ENCODE assay signal across 7 mouse cellular contexts in genomic region chr11:51584431-51585248, GRCm38 (mm10). TPM values are rescaled to one million over a fixed set of nuclear protein-coding genes. Genes with fewer than 3 reads are reported as not detected.
DNase-seq lines count a peak whose midpoint lies in the region; ATAC-seq lines count a peak whose summit lies in the region.

Gene Phykpl (plus strand): TSS chr11:51584757.

- 0% methylated on average over 59 of the region's 59 CpGs for WGBS in embryonic facial prominence, embryonic 12.5 days
- under 1% methylated on average over 59 of the region's 59 CpGs for WGBS in limb, embryonic 11.5 days
- under 1% methylated on average over 59 of the region's 59 CpGs for WGBS in midbrain, embryonic 14.5 days

- H3K36me3 ChIP-seq in embryonic facial prominence, embryonic 12.5 days, result peaks cover 39% of the 10 kb centered on the region
- peaks cover 15% of the 10 kb centered on the region for H3K36me3 ChIP-seq in limb, embryonic 11.5 days (ENCODE audit: control insufficient read depth, insufficient read depth, low read length)
- H3K36me3 ChIP-seq in midbrain, embryonic 14.5 days (ENCODE audit: control insufficient read depth, insufficient read depth, low read length), result peaks cover 40% of the 10 kb centered on the region

- peak; percentile 97 for DNase-seq in adrenal gland, postnatal 25 days
- DNase-seq in heart, adult 11 months, result peak; percentile 100
- DNase-seq in kidney, adult 18-20 months, result peak; percentile 99
- DNase-seq in limb, embryonic 11.5 days (ENCODE audit: low spot score), result peak; percentile 99
- peak; percentile 98 for DNase-seq in midbrain, embryonic 14.5 days
- peak; percentile 94 to 97 for DNase-seq in spleen, adult 18-20 months

- peak within 1 kb of the TSS; percentile 82 for H3K4me2 ChIP-seq in embryonic facial prominence, embryonic 12.5 days (replicated peaks)
- H3K4me2 ChIP-seq in limb, embryonic 11.5 days (ENCODE audit: low read depth, severe bottlenecking), result peak within 1 kb of the TSS; percentile 86
- H3K4me2 ChIP-seq in midbrain, embryonic 14.5 days (ENCODE audit: low read length), result peak within 1 kb of the TSS; percentile 88

- peak; percentile 85 for ATAC-seq in embryonic facial prominence, embryonic 12.5 days (ENCODE audit: insufficient number of reproducible peaks, insufficient read depth, low FRiP score, low TSS enrichment)
- ATAC-seq in limb, embryonic 11.5 days (ENCODE audit: insufficient number of reproducible peaks, low FRiP score, low TSS enrichment, low read depth), result peak; percentile 89
- ATAC-seq in midbrain, embryonic 14.5 days (ENCODE audit: low FRiP score, low TSS enrichment), result peak; percentile 94

- peaks cover 14% of the 10 kb centered on the region for H3K4me1 ChIP-seq in embryonic facial prominence, embryonic 12.5 days
- H3K4me1 ChIP-seq in limb, embryonic 11.5 days (ENCODE audit: control insufficient read depth, insufficient read depth, low read length), result peaks cover 11% of the 10 kb centered on the region
- peaks cover 16% of the 10 kb centered on the region for H3K4me1 ChIP-seq in midbrain, embryonic 14.5 days (ENCODE audit: control insufficient read depth, insufficient read depth, low read length)

- no peaks in the 10 kb centered on the region for H3K27me3 ChIP-seq in embryonic facial prominence, embryonic 12.5 days
- no peaks in the 10 kb centered on the region for H3K27me3 ChIP-seq in limb, embryonic 11.5 days (ENCODE audit: control insufficient read depth, insufficient read depth, low read length)
- H3K27me3 ChIP-seq in midbrain, embryonic 14.5 days (ENCODE audit: control insufficient read depth, insufficient read depth, low read length), result no peaks in the 10 kb centered on the region

- peak within 1 kb of the TSS; percentile 94 for H3K27ac ChIP-seq in embryonic facial prominence, embryonic 12.5 days
- peak within 1 kb of the TSS; percentile 85 for H3K27ac ChIP-seq in limb, embryonic 11.5 days (replicated peaks; ENCODE audit: low read depth, low read length)
- H3K27ac ChIP-seq in midbrain, embryonic 14.5 days (replicated peaks; ENCODE audit: low read depth, low read length), result peak within 1 kb of the TSS; percentile 91

- peak within 1 kb of the TSS; percentile 60 for H3K4me3 ChIP-seq in embryonic facial prominence, embryonic 12.5 days
- H3K4me3 ChIP-seq in limb, embryonic 11.5 days (ENCODE audit: low read depth, low read length), result peak within 1 kb of the TSS; percentile 58
- peak within 1 kb of the TSS; percentile 59 for H3K4me3 ChIP-seq in midbrain, embryonic 14.5 days (replicated peaks; ENCODE audit: low read depth, low read length)

- no peaks in the 10 kb centered on the region for H3K9me3 ChIP-seq in embryonic facial prominence, embryonic 12.5 days
- H3K9me3 ChIP-seq in limb, embryonic 11.5 days (ENCODE audit: control insufficient read depth, low read length), result no peaks in the 10 kb centered on the region
- no peaks in the 10 kb centered on the region for H3K9me3 ChIP-seq in midbrain, embryonic 14.5 days (ENCODE audit: control insufficient read depth, low read length)

- peak within 1 kb of the TSS; percentile 83 for H3K9ac ChIP-seq in embryonic facial prominence, embryonic 12.5 days
- H3K9ac ChIP-seq in limb, embryonic 11.5 days (ENCODE audit: low read length), result peak within 1 kb of the TSS; percentile 76
- H3K9ac ChIP-seq in midbrain, embryonic 14.5 days (replicated peaks; ENCODE audit: low read length), result peak within 1 kb of the TSS; percentile 78

RNA-seq across cellular contexts. Expression of gene Phykpl, which starts in this region (rescaled TPM):
- 40.0 and 41.3 TPM in 2 replicates for total RNA-seq in adrenal gland, postnatal 25 days (2021)
- 17.4 and 17.5 TPM in 2 replicates for polyA plus RNA-seq in embryonic facial prominence, embryonic 12.5 days (2016; fragmentation: Nextera tagmentation; extraction: Ambion mirVana)
- polyA plus RNA-seq in limb, embryonic 11.5 days (2014; fragmentation: Nextera tagmentation; extraction: Ambion mirVana), result 11.0 and 12.5 TPM in 2 replicates
- polyA plus RNA-seq in midbrain, embryonic 14.5 days (2014; fragmentation: Nextera tagmentation; extraction: Ambion mirVana), result 8.7 and 12.5 TPM in 2 replicates

Comparison
In these comparisons a context has a peak if more than half of its experiments do, and no peak if none do; other contexts are left out.
1. Peak in every context shown above with its lines: DNase-seq, ATAC-seq, H3K4me3 ChIP-seq and H3K27ac ChIP-seq.